Mouse (Mus musculus) heart, adult 2 months (tissue): Measurements from ENCODE around the gene Gpr84. TPM values are rescaled to one million over a fixed set of nuclear protein-coding genes. Genes with fewer than 3 reads are reported as not detected.

Experiments used
- DNase-seq, 2 experiments: peaks; one replicate each; pipeline ENCODE4 v3.0.0; 2021
- H3K27ac ChIP-seq: fragments of 200-600 bp; 2 replicates; pipeline ENCODE4 v1.8.1; 2022
- H3K27me3 ChIP-seq: fragments of 200-500 bp; 2 replicates; pipeline ENCODE4 v1.6.1; 2012; ENCODE audit warnings: mild to moderate bottlenecking, low read length, inconsistent platforms, mixed read lengths; ENCODE audit not compliant: control insufficient read depth, insufficient read depth
- H3K36me3 ChIP-seq: fragments of 200-500 bp; 2 replicates; pipeline ENCODE4 v1.6.1; 2012; ENCODE audit warnings: low read length, inconsistent platforms; ENCODE audit not compliant: control insufficient read depth, insufficient read depth
- H3K4me1 ChIP-seq: fragments of 200-500 bp; 2 replicates; pipeline ENCODE4 v1.6.1; 2011; ENCODE audit warnings: low read length; ENCODE audit not compliant: control insufficient read depth, insufficient read depth
- H3K4me3 ChIP-seq: fragments of 200-600 bp; 2 replicates; pipeline ENCODE4 v1.8.1; 2022
- H3K79me2 ChIP-seq: fragments of 200-500 bp; replicated peaks from 2 replicates; pipeline ENCODE4 v1.6.1; 2012; ENCODE audit warnings: mild to moderate bottlenecking, inconsistent platforms, low read length, moderate library complexity, mixed read lengths; ENCODE audit not compliant: control insufficient read depth, insufficient read depth
- H3K9ac ChIP-seq: fragments of 200-500 bp; 2 replicates; pipeline ENCODE4 v1.6.1; 2012; ENCODE audit warnings: low read depth, mild to moderate bottlenecking, control low read depth, inconsistent platforms, low read length, mixed read lengths
- CTCF ChIP-seq: fragments of 200-600 bp; IDR thresholded peaks from 2 replicates; pipeline ENCODE4 v1.8.1; 2022; ENCODE audit warnings: antibody characterized with exemption, mild to moderate bottlenecking, moderate library complexity
- EP300 ChIP-seq: fragments of 200-500 bp; IDR thresholded peaks from 2 replicates; pipeline ENCODE4 v1.6.1; 2011; ENCODE audit warnings: low read depth, low read length, control low read depth; ENCODE audit not compliant: insufficient read depth
- POLR2A ChIP-seq: fragments of 200-500 bp; IDR thresholded peaks from 2 replicates; pipeline ENCODE4 v1.6.1; 2011; ENCODE audit warnings: mild to moderate bottlenecking, low read depth, low read length, control low read depth; ENCODE audit not compliant: insufficient read depth
- WGBS: fragments of 180-500 bp; shearing (Covaris S2); methylation state at CpG from one replicate; pipeline ENCODE4 v1.1.7; 2018; 5-methylcytosine and 5-hydroxymethylcytosine counted together
- intact Hi-C: fragments of 180-260 bp; cut with DNase I; formaldehyde crosslinking; loops from one replicate; pipeline ENCODE4 v1.15.1; 2025
- microRNA-seq, 2 experiments: library from miRNA; unstranded; fragments of <30 nt; microRNA quantifications; one replicate each; pipeline ENCODE4 v1.2.0; 2021
- polyA plus RNA-seq: library from polyadenylated mRNA; depleted of rRNA; stranded (reverse); fragments of >200 nt; gene quantifications from 2 replicates; pipeline ENCODE4 v1.2.3, GENCODE M21; 2012; rRNA removed
- total RNA-seq, 2 experiments: library from RNA; stranded (reverse); gene quantifications; 2 replicates each; pipeline ENCODE4 v1.2.3; 2021

Gene Gpr84
- total and polyA plus RNA-seq, 3 experiments: 0.06 TPM; not detected in 2

DNA sequence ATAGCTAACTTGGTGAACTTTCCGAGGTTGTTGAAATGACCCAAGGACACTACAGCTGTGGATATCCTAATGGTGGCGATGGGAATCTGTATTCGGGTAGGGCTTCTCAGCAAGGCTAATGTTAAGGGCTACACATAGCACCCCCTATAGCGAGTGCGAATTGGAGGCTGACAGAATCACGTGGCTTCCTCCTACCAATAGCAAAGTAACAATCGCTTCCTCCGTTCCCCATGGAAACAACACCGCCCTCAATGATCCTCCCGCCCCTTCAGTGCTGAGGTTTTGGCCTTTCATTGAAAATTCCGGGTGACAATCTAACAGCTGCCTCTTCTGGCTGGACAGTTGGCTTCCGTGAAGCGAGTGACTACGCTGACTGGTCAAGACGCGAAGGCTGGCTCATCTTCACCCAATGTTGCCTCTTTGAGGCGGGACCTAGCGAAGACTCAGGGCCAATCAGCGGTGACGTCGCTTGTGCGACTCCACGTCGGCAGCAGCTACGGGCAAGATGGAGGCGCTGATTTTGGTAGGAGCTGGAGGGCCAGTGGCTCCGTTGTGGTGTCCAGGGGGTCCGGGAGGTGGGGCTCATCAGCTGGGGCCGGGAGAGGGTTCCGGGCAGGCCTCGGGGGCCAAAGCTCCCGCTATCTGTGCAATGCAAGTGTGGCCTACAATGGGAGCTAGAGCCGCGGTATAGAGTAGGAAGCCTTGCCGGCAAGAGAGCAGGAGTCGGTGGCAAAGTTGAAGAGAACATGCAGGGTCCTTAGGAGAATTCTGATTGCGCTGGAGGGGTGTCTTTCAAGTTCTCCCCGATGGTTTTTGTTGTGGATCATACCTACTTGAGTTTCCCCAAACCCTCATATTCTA lies 37.8 kb downstream of the Gpr84 start, which contains the start of gene Copz1:
TSS of gene Copz1 (plus strand) at position 296 of the 861 bp plus-strand sequence.
- intact Hi-C loops: loop anchor here (5.0 kb wide), 1 partner anchor 35 kb away; no protein-coding TSS in a partner anchor
- TF ChIP-seq EP300 (peak; percentile 77; the same call in 1 of the 2 replicates), POLR2A (peak; percentile 91), CTCF (peak; percentile 53)
- no peaks in the 10 kb centered on the region for H3K27me3 ChIP-seq
- H3K4me1 ChIP-seq: peaks cover 2% of the 10 kb centered on the region; the same call in 1 of the 2 replicates
- peaks cover 3% of the 10 kb centered on the region for H3K36me3 ChIP-seq
- WGBS: under 1% methylated on average over 38 of the region's 38 CpGs
- H3K79me2 ChIP-seq: peaks cover 2% of the 10 kb centered on the region; the same call in 1 of the 2 replicates
- peak; percentile 92 to 98 for DNase-seq
- H3K9ac ChIP-seq: peak within 1 kb of the TSS; percentile 77
- peak within 1 kb of the TSS; percentile 98 for H3K4me3 ChIP-seq
- H3K27ac ChIP-seq: peak within 1 kb of the TSS; percentile 84

DNA sequence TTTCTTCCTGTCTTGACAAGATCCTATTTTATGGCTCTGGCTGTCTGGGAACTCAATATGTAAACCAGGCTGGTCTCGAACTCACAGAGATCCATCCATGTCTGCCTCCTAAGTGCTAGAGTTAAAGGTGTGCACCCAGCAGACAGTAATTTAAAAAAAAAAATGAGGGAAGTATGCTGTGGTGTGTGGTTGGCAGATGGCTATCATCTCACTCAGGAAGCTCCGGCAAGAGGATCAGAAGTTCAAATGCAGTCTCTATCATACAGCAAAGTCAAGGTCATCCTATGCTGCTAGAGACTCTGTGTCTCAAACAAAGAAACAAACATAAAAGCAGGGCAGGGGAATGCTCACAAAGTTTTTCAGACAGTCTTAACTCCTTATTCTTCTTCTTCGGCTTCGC lies 41.5 kb downstream of the Gpr84 start:
- Histone ChIP-seq H3K4me1 (peaks cover 2% of the 10 kb centered on the region; the same call in 1 of the 2 replicates), H3K9ac (no peak overlapping the region), H3K27ac (no peak overlapping the region), H3K4me3 (no peak overlapping the region), H3K27me3 (no peaks in the 10 kb centered on the region), H3K79me2 (no peaks in the 10 kb centered on the region), H3K36me3 (peaks cover 3% of the 10 kb centered on the region)
- TF ChIP-seq CTCF: no peak
- TF ChIP-seq EP300: no peak
- TF ChIP-seq POLR2A: no peak
- intact Hi-C loops: no loop called here
- WGBS: 77% methylated on average over 4 of the region's 4 CpGs
- DNase-seq: no peak

DNA sequence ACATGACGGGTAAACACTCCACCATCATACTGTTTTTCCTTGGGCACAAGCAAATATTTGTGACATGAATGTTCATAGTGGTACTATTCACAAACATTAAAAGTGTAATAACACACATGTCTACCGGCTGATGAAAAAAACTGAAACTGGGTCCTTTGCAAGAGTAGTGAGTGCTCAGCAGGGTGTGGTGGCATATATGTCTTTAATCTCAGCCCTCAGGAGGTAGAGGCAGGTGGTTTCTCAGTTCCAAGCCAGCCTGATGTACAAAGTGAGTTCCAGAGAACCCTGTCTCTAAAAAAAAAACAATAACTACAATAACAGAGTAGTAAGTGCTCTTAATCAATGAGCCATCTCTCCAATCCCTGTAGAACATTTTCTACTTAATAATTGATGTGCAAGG lies 45.6 kb downstream of the Gpr84 start:
- no peak overlapping the region for H3K9ac ChIP-seq
- TF ChIP-seq POLR2A (no peak), EP300 (no peak), CTCF (no peak)
- H3K79me2 ChIP-seq: no peaks in the 10 kb centered on the region
- H3K27ac ChIP-seq: no peak overlapping the region
- no peaks in the 10 kb centered on the region for H3K36me3 ChIP-seq
- H3K4me3 ChIP-seq: no peak overlapping the region
- 89% methylated on average over 2 of the region's 2 CpGs for WGBS
- intact Hi-C loops: no loop called here
- no peaks in the 10 kb centered on the region for H3K27me3 ChIP-seq
- DNase-seq: no peak
- no peaks in the 10 kb centered on the region for H3K4me1 ChIP-seq

DNA sequence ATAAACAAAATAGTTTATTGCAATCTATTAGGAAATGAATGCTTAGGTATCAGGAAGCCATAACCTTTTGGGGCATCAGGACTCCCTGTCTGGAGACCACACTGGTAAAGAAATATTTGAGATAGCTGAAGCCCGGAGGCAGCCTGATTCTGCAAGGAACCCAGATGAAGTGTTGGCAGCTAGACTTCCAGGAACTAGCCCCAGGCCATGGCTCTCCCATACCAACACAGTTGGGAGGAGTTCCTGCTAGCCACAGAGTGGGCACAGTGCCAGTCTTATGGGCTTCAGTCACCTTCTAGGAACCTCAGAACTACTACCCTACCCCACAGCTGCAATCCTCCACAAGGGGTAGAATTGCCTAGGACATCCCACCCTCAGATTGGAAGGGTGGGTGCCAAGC lies 50.4 kb downstream of the Gpr84 start:
- no peak for DNase-seq
- H3K27me3 ChIP-seq: no peaks in the 10 kb centered on the region
- intact Hi-C loops: no loop called here
- H3K9ac ChIP-seq: no peak overlapping the region
- no peak overlapping the region for H3K27ac ChIP-seq
- TF ChIP-seq CTCF (no peak), EP300 (no peak), POLR2A (no peak)
- WGBS: 28% methylated on average over 1 of the region's 1 CpGs
- no peaks in the 10 kb centered on the region for H3K36me3 ChIP-seq
- no peak overlapping the region for H3K4me3 ChIP-seq
- no peaks in the 10 kb centered on the region for H3K79me2 ChIP-seq
- peaks cover 4% of the 10 kb centered on the region for H3K4me1 ChIP-seq

- Histone ChIP-seq H3K27ac (no peak overlapping the region), H3K36me3 (no peaks in the 10 kb centered on the region), H3K27me3 (no peaks in the 10 kb centered on the region), H3K79me2 (no peaks in the 10 kb centered on the region), H3K4me1 (peaks cover 4% of the 10 kb centered on the region), H3K4me3 (no peak overlapping the region), H3K9ac (no peak overlapping the region)
- TF ChIP-seq POLR2A (no peak), EP300 (no peak), CTCF (no peak)
- intact Hi-C loops: no loop called here
- WGBS: 85% methylated on average over 5 of the region's 5 CpGs
- no peak for DNase-seq
Measured at GRCm38 (mm10) chr15:103259162-103259561, 51.2 kb downstream of the Gpr84 start.

Small RNA genes within 50 kb of the gene (microRNA-seq; reads per million reads assigned to microRNA genes)
- gene Mir148b: 113 to 178 reads per million in 2 experiments
- gene Mir6963: 0 to 0.77 reads per million in 2 experiments

Other genes starting within 250 kb of the Gpr84 start
- 10 to 100 TPM; 13.9 to 15.2 TPM for gene Smug1, start 143.5 kb downstream of the Gpr84 start, total RNA-seq
- gene Smug1, start 143.5 kb downstream of the Gpr84 start, polyA plus RNA-seq: 13.3 and 13.9 TPM in 2 replicates
- gene Cbx5, start 70.8 kb downstream of the Gpr84 start, total RNA-seq: 10 to 100 TPM; 56.5 to 57.0 TPM
- gene Cbx5, start 70.8 kb downstream of the Gpr84 start, polyA plus RNA-seq: 15.6 and 39.9 TPM in 2 replicates
- 100 to 1,000 TPM; 143 to 149 TPM for gene Hnrnpa1, start 70.2 kb downstream of the Gpr84 start, total RNA-seq
- gene Hnrnpa1, start 70.2 kb downstream of the Gpr84 start, polyA plus RNA-seq: 59.4 and 109 TPM in 2 replicates
- gene Nfe2, start 52.2 kb downstream of the Gpr84 start, total RNA-seq: 1 to 10 TPM in 1 of 2 experiments, under 1 TPM in 1; 0.86 to 2.0 TPM
- 1.6 and 1.9 TPM in 2 replicates for gene Nfe2, start 52.2 kb downstream of the Gpr84 start, polyA plus RNA-seq
- 10 to 100 TPM; 50.2 to 55.2 TPM for gene Copz1, start 37.9 kb downstream of the Gpr84 start, total RNA-seq
- 58.7 and 96.8 TPM in 2 replicates for gene Copz1, start 37.9 kb downstream of the Gpr84 start, polyA plus RNA-seq
- 10 to 100 TPM; 10.1 to 10.4 TPM for gene Zfp385a, start 29.5 kb upstream of the Gpr84 start, total RNA-seq
- gene Zfp385a, start 29.5 kb upstream of the Gpr84 start, polyA plus RNA-seq: 7.3 and 12.0 TPM in 2 replicates
- 10 to 100 TPM; 36.4 to 36.7 TPM for gene Itga5, start 56.2 kb upstream of the Gpr84 start, total RNA-seq
- 38.6 and 44.6 TPM in 2 replicates for gene Itga5, start 56.2 kb upstream of the Gpr84 start, polyA plus RNA-seq
- not detected for gene Gtsf1, start 119.9 kb upstream of the Gpr84 start, total RNA-seq
- gene Gtsf1, start 119.9 kb upstream of the Gpr84 start, polyA plus RNA-seq: 0.51 and 0.64 TPM in 2 replicates
- gene Gtsf2, start 137.9 kb upstream of the Gpr84 start, total RNA-seq: not detected
- gene Gtsf2, start 137.9 kb upstream of the Gpr84 start, polyA plus RNA-seq: not detected in 2 replicates
- gene Nckap1l, start 143.2 kb upstream of the Gpr84 start, total RNA-seq: 1 to 10 TPM; 3.6 to 4.2 TPM
- gene Nckap1l, start 143.2 kb upstream of the Gpr84 start, polyA plus RNA-seq: 4.0 and 4.3 TPM in 2 replicates
- gene Pde1b, start 192.4 kb upstream of the Gpr84 start, total RNA-seq: 1 to 10 TPM in 1 of 2 experiments, under 1 TPM in 1; 0.99 to 1.0 TPM
- gene Pde1b, start 192.4 kb upstream of the Gpr84 start, polyA plus RNA-seq: 2.2 and 2.8 TPM in 2 replicates
- 10 to 100 TPM in 1 of 2 experiments, 1 to 10 TPM in 1; 9.0 to 11.6 TPM for gene Ppp1r1a, start 227.4 kb upstream of the Gpr84 start, total RNA-seq
- gene Ppp1r1a, start 227.4 kb upstream of the Gpr84 start, polyA plus RNA-seq: 3.2 and 5.7 TPM in 2 replicates